Mouse (Mus musculus) retina, adult 2 months (tissue): ENCODE data around the gene Rsbn1l.
A peak's percentile ranks its signal among the peaks of the same experiment; 100 is the strongest.

Experiments used
- DNase-seq: peaks from one replicate; pipeline ENCODE4 v3.0.0-alpha.2; 2012; ENCODE audit warnings: low read depth, low spot score

Rsbn1l gene

DNA sequence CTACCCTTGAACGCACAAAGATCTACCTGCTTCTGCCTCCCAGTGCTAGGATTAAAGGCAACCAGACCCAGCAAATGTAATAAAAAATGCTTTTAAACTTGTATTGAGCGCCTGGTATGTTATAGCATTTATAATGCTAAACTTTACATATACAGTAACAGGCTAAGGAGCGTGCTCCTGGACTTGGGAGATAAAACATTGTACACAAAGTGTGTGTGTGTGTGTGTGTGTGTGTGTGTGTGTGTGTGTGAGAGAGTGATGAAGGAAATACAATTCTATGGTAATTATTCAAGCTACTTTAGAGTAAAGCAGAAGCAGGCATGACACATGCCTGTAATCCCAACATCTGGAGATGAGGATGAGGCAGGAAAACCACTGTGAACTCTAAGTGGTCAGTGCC lies at the start of gene Rsbn1l:
Gene Rsbn1l (minus strand): TSS at position 101 of the 400 bp plus-strand sequence.
- no peak for DNase-seq

GRCm38 (mm10) chr5:21002723-21003122 lies 46.5 kb upstream of the Rsbn1l start:
- no peak for DNase-seq

DNA sequence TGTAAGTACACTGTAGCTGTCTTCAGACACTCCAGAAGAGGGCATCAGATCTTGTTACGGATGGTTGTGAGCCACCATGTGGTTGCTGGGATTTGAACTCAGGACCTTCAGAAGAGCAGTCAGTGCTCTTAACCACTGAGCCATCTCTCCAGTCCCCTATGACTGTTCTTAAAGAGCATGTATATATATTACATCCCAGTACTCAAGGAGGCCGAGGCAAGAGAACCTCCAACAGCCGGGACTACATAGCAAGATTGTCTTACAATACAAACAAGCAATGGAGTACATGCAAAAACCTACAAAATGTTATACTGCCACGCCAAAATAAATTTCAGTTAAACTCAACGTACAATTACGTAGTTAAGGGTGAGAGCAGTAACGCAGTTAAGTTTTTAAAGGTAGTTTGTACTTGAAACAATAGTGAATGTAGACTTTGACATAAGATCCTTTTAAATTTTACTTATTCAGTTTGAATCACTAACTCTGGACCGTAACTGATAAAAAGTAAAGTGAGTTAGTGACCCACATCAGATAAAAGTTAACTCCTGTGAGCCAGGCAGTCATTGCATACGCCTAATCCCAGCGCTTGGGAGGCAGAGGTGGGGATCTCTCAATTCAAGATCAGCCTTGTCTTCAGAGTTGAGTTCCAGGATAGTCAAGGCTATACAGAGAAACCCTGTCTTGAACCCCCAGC lies 45.6 kb upstream of the Rsbn1l start:
- no peak for DNase-seq

- no peak for DNase-seq
Measured at GRCm38 (mm10) chr5:20998427-20998826, 42.2 kb upstream of the Rsbn1l start.

GRCm38 (mm10) chr5:20997555-20997954 lies 41.4 kb upstream of the Rsbn1l start:
- DNase-seq = no peak

DNA sequence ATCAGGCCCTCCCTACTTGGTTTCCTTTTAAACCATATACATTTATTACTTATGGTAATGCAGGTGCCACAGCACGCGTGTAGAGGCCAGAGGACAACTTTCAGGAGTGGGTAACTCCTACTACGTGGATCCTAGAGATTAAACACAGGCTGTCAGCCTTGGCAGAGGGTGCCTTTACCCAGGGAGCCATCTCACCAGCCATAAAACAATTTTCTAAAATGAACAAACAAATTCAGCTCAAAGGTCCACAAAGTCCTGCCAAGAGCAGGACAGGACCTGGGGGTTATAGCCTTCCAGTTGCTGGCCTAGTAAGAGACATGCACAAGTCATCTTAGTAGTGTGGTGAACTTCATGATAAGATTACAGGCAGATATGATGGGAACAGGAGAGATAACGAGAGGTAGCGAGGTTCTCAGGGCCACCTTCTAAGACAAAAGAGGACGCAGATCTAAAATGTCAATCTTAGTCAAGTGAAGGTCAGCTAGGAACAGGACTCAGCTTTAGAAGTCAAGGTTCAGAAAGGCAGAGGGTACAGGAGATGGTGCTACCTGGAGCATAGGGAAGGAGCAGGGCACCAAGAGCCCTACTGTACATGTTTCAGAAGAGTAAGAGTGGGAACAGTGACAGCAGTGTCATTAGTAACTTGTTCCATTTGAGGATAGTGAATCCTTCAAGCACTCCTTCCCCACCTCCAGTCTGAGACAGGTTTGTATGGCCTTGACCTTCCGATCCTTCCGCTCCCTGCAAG lies 34.0 kb upstream of the Rsbn1l start:
- DNase-seq = no peak

- no peak for DNase-seq
Measured at GRCm38 (mm10) chr5:20986271-20986670, 30.1 kb upstream of the Rsbn1l start.

GRCm38 (mm10) chr5:20983505-20983904 lies 27.3 kb upstream of the Rsbn1l start:
- DNase-seq = no peak

- DNase-seq = no peak
Measured at GRCm38 (mm10) chr5:20974690-20975089, 18.5 kb upstream of the Rsbn1l start.

DNA sequence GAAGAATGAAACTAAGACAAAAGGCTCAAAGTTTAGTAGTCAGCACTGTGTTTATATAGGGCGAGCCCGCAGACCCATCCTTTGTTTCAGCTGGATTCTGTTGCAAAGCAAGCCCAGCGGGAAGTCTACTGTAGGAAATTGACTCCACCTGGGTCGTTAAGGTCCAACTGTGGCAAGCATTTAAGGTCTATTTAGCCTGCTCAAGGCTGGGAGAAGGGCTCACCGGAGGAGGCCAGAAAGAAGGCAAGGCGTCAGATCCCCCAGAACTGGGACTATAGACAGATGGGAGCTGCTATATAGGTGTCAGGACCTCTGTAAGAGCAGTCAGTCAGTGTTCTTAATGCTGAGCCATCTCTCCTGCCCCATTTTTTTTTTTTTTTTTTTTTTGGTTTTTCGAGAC lies 17.8 kb upstream of the Rsbn1l start:
- no peak for DNase-seq

DNA sequence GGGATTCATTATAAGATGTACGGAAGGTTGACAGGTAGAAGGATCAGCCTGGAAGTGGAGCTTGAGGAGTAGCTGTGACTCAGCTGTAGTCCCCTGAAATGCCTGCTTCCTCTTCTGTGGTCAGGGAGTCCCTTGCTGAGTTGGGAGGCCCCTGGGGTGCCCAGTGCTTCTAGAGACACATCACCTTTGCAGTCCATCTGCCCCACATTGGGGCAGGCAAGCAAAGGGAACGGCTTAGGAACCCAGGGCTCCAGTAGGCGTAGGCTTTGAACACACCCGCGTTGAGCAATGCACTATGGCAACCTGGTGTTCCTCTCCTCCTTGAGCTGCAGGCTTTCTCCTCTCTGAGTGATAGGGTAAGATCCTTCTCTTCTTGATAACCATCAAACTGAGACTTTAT lies 16.9 kb upstream of the Rsbn1l start:
- no peak for DNase-seq

DNA sequence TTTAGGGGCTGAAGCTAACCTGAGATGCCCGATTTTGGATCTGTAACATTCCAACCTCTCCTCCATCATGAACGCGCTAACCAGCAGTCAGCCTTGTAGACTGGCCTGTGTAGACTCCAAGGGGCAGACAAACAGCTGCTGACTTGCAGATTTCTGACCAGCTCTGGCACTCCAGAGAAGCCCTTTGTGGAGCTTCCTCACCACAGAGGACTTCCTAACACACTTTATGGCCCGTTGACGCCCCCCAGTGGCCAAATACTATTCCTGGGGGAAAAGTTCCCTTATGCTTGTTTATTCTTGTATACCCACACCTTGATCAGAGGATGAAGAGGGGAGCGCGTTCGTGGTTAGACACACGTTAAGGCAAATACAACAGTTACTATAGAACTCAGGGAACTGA lies 12.8 kb upstream of the Rsbn1l start:
- no peak for DNase-seq

- no peak for DNase-seq
Measured at GRCm38 (mm10) chr5:20968493-20968892, 12.3 kb upstream of the Rsbn1l start.

DNA sequence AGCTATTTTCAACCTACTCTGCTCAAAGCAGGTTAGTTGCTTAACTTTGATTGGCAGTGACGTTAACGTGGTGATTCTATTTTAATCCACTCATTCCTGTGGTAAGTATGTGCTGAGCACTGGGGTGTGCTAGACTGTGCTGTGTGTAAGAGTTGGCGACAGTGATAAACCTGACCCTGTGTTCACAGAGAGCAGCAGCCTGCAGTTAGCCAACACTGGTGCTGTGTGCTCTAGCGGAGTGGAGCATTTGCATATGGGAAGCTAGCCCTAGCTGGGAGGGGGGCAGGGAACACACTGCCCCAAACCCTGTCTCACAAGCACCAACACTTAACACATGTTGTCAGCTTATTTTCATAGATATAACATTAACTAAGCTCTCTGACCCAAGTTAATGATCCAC lies 11.7 kb upstream of the Rsbn1l start:
- DNase-seq = no peak

- no peak for DNase-seq
Measured at GRCm38 (mm10) chr5:20964446-20964845, 8.2 kb upstream of the Rsbn1l start.

GRCm38 (mm10) chr5:20963295-20963694 lies 7.1 kb upstream of the Rsbn1l start:
- DNase-seq = no peak

DNA sequence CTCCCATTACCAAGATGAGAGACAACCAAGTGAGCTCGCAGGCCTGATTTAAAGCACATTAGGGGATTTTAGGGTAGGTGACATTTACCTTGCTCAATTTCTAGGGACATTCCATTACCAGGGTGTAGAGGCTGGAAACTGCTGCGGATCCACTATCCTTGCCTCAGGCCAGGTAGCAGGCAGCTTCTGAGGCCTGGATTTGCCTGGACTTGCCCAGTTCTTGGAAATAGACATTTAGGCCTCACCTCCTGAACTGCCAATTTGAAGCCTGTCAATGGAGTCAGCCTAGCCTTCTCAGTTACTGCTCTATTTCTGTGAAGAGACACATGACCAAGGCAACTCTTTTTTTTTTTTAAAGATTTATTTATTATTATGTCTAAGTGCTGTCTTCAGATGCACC lies 4.7 kb upstream of the Rsbn1l start:
- DNase-seq = no peak

DNA sequence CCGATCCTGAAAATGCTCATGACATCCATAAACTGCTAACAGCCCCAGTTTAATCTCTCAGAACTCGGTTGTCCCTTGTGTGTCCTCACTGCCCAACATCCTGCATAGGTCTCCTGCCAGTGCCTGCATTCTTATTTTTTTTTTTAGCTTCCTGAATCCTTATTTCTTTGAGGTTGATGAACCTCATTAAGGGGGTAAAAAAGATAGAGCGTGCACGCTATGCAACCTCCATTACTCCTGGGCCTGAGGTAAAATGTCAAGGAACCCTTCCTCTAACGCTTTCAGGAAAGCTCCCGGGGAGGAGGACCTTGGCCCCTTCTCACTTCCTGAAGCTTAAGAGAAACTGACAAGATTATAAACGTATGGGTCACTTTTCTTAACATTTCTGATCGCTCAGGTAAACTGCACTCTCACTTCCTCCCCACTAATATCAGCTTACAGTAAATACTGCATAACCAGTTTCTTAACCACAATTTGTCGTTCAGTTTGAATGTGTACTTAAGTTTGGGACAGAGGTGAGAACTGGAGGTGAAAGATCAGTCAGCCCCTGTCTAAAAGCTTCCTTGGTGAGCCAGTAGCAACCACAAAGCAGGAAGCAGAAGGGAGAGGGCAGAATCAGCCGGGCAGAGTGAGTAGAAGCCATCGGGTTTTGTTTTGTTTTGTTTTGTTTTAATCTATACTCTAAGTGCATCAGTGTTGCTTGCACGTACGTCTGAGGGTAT lies 923 bp downstream of the Rsbn1l start:
- DNase-seq = no peak

DNA sequence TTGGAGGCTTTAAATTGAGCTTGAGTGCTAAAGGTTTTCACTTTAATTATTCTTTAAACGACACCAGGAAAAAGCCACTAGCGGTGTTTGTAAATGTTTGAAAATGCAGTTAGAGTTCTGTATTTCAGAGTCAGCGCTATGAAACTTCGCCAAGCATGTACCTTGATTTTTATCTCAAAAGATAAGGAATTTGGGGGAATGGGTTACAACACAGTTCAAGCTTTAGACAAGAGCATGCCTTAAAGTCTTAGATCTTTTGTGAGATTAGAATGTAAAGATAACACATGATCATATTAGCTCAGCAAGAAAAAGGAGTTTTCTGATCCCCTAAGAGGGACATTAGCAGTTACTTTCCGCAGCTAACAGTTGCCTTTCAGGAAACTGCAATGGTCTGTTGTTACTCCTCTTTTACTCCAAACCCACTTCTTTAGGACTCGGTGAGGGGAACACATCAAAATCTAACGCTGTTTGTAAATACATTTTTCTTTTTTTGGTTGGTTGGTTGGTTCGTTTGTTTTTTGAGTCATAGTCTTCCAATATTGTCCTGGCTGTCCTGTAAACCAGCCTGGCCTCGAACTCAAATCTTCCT lies 3.8 kb downstream of the Rsbn1l start:
- DNase-seq = no peak

DNA sequence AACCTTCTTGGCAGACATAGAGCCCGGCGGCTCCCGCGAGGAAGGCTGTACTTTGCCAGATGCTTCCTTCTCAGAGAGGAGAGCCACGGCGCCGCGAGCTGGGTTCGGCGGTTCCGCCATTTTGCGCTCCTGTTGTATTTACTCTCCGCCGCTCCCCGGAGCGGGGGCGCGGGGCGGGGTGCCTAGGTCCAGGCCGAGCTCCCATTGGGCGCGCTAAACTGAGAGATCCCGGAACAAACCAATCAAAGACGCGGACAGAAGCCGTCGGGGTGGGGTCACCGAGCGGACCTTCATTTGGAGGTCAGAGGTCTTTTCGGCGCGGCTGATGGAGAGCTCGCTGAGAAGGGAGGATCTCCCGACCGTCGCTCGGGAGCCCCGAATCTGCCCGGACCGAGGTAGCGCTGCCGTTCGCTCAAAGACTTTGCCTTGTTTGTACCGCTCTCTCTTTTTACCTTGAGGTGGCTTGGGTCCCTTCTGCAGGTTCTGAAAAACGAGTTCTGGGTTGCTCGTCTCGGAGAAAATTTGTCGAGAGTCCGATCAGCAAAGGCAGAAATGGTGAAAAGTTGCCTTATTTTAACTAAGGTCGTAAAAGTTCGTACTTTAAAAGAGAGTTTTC lies 4.4 kb downstream of the Rsbn1l start:
- DNase-seq = peak; percentile 93

- DNase-seq = peak; percentile 26
Measured at GRCm38 (mm10) chr5:20950855-20951650, 5.1 kb downstream of the Rsbn1l start.
